Mouse (Mus musculus): ENCODE measurements around the gene Vav2.

Gene Vav2

GRCm38 (mm10) chr2:27441767-27442707 is 15.2 kb upstream of the Vav2 start, which contains the start of gene Brd3os:
TSS of gene Brd3os (plus strand) at chr2:27442324.
- peak; percentile 90 for DNase-seq (ENCODE audit: low read depth, low spot score)

- peak; percentile 64 for DNase-seq (ENCODE audit: low read depth, low spot score)
These were observed 11.4 kb upstream of the Vav2 start for GRCm38 (mm10) chr2:27438281-27438680.

GRCm38 (mm10) chr2:27437876-27438275 is 11.0 kb upstream of the Vav2 start:
- DNase-seq (ENCODE audit: low read depth, low spot score) = no peak

GRCm38 (mm10) chr2:27432599-27432998 is 5.8 kb upstream of the Vav2 start:
- DNase-seq (ENCODE audit: low read depth, low spot score) = peak; percentile 49

- no peak for DNase-seq (ENCODE audit: low read depth, low spot score)
These were observed 3.8 kb upstream of the Vav2 start for GRCm38 (mm10) chr2:27430621-27431020.

GRCm38 (mm10) chr2:27428071-27428470 is 1.2 kb upstream of the Vav2 start:
- peak; percentile 78 for DNase-seq (ENCODE audit: low read depth, low spot score)

GRCm38 (mm10) chr2:27426406-27426854 is 403 bp downstream of the Vav2 start:
- no peak for DNase-seq (ENCODE audit: low read depth, low spot score)

GRCm38 (mm10) chr2:27425751-27426405 is 955 bp downstream of the Vav2 start:
- DNase-seq (ENCODE audit: low read depth, low spot score) = peak; percentile 42

GRCm38 (mm10) chr2:27425161-27425611 is 1.6 kb downstream of the Vav2 start:
- DNase-seq (ENCODE audit: low read depth, low spot score) = no peak

GRCm38 (mm10) chr2:27423596-27423995 is 3.2 kb downstream of the Vav2 start:
- no peak for DNase-seq (ENCODE audit: low read depth, low spot score)

- DNase-seq (ENCODE audit: low read depth, low spot score) = no peak
These were observed 5.4 kb downstream of the Vav2 start for GRCm38 (mm10) chr2:27421293-27422068.

GRCm38 (mm10) chr2:27418577-27419070 is 8.2 kb downstream of the Vav2 start:
- DNase-seq (ENCODE audit: low read depth, low spot score) = no peak

- DNase-seq (ENCODE audit: low read depth, low spot score) = no peak
These were observed 9.1 kb downstream of the Vav2 start for GRCm38 (mm10) chr2:27417648-27418153.

GRCm38 (mm10) chr2:27416425-27416824 is 10.4 kb downstream of the Vav2 start:
- DNase-seq (ENCODE audit: low read depth, low spot score) = no peak

GRCm38 (mm10) chr2:27415060-27415783 is 11.6 kb downstream of the Vav2 start:
- no peak for DNase-seq (ENCODE audit: low read depth, low spot score)

GRCm38 (mm10) chr2:27413936-27414657 is 12.7 kb downstream of the Vav2 start:
- no peak for DNase-seq (ENCODE audit: low read depth, low spot score)

- DNase-seq (ENCODE audit: low read depth, low spot score) = no peak
These were observed 13.3 kb downstream of the Vav2 start for GRCm38 (mm10) chr2:27413582-27413935.

- no peak for DNase-seq (ENCODE audit: low read depth, low spot score)
These were observed 14.5 kb downstream of the Vav2 start for GRCm38 (mm10) chr2:27412245-27412800.

GRCm38 (mm10) chr2:27411688-27412174 is 15.1 kb downstream of the Vav2 start:
- peak; percentile 42 for DNase-seq (ENCODE audit: low read depth, low spot score)
